Mouse (Mus musculus) lung, postnatal 0 days (tissue): Measurements from ENCODE around the gene Frrs1. TPM values are rescaled to one million over a fixed set of nuclear protein-coding genes. Genes with fewer than 3 reads are reported as not detected.

Experiments used
- ATAC-seq: fragments of 200-750 bp; cut with Nextera tagmentation; 2 replicates; pipeline ENCODE4 v1.8.0; 2017; ENCODE audit warnings: moderate library complexity
- DNase-seq: peaks from one replicate; pipeline ENCODE4 v3.0.0-alpha.2; 2016; ENCODE audit warnings: low spot score
- H3K27ac ChIP-seq: fragments of 300-500 bp; sonication (generic); 2 replicates; pipeline ENCODE4 v1.5.1; 2014; ENCODE audit warnings: antibody characterized with exemption, mild to moderate bottlenecking, low read length, mixed read lengths
- H3K27me3 ChIP-seq: fragments of 300-500 bp; sonication (generic); replicated peaks from 2 replicates; pipeline ENCODE4 v1.6.1; 2014; ENCODE audit warnings: low read length, mixed read lengths; ENCODE audit not compliant: insufficient read depth
- H3K36me3 ChIP-seq: fragments of 300-500 bp; sonication (generic); 2 replicates; pipeline ENCODE4 v1.6.1; 2014; ENCODE audit warnings: low read length, mixed read lengths; ENCODE audit not compliant: insufficient read depth
- H3K4me1 ChIP-seq: fragments of 300-500 bp; sonication (generic); 2 replicates; pipeline ENCODE4 v1.6.1; 2014; ENCODE audit warnings: antibody characterized with exemption, low read depth, low read length, mixed read lengths; ENCODE audit not compliant: insufficient read depth
- H3K4me2 ChIP-seq: fragments of 300-500 bp; sonication (generic); replicated peaks from 2 replicates; pipeline ENCODE4 v1.6.1; 2014; ENCODE audit warnings: low read depth, mild to moderate bottlenecking, low read length, moderate library complexity, mixed read lengths
- H3K4me3 ChIP-seq: fragments of 300-500 bp; sonication (generic); 2 replicates; pipeline ENCODE4 v1.5.1; 2014; ENCODE audit warnings: low read depth, low read length
- H3K9ac ChIP-seq: fragments of 300-500 bp; sonication (generic); replicated peaks from 2 replicates; pipeline ENCODE4 v1.6.1; 2014; ENCODE audit warnings: low read depth, mild to moderate bottlenecking
- H3K9me3 ChIP-seq: fragments of 300-500 bp; sonication (generic); 2 replicates; pipeline ENCODE4 v1.6.1; 2016; ENCODE audit warnings: low read length, mixed read lengths
- CTCF ChIP-seq: IDR thresholded peaks from 2 replicates; pipeline ENCODE4 v1.5.1; 2016; ENCODE audit warnings: antibody characterized with exemption, mild to moderate bottlenecking
- EP300 ChIP-seq: IDR thresholded peaks from 2 replicates; pipeline ENCODE4 v1.6.1; 2016; ENCODE audit warnings: antibody characterized with exemption, mild to moderate bottlenecking, control low read depth
- WGBS: fragments of 180-500 bp; shearing (Covaris S2); extraction: QIAGEN DNeasy Blood & Tissue Kit; methylation state at CpG from one replicate; pipeline ENCODE4 v1.1.7; 2014; 5-methylcytosine and 5-hydroxymethylcytosine counted together
- polyA plus RNA-seq: library from polyadenylated mRNA; unstranded; fragments of >200 nt; fragmentation: Nextera tagmentation; extraction: Ambion mirVana; gene quantifications from 2 replicates; pipeline ENCODE4 v1.2.1, GENCODE M21; 2015

Gene Frrs1
- polyA plus RNA-seq, 1 experiment from 2014 or later = 5.6 TPM

- Histone ChIP-seq H3K9me3 (no peaks in the 10 kb centered on the region), H3K27ac (no peak overlapping the region), H3K4me2 (peak overlapping the region; percentile 88), H3K36me3 (no peaks in the 10 kb centered on the region), H3K4me1 (no peaks in the 10 kb centered on the region), H3K9ac (no peak overlapping the region), H3K27me3 (no peaks in the 10 kb centered on the region), H3K4me3 (no peak overlapping the region)
- no peak for TF ChIP-seq CTCF
- TF ChIP-seq EP300 = no peak
- DNase-seq (peak; percentile 36), ATAC-seq (no peak)
- WGBS = 54% methylated on average over 19 of the region's 19 CpGs
Measured at GRCm38 (mm10) chr3:116860333-116861222, 1.3 kb downstream of the Frrs1 start.

- H3K9ac ChIP-seq = no peak overlapping the region
- no peaks in the 10 kb centered on the region for H3K9me3 ChIP-seq
- 10% methylated on average over 4 of the region's 4 CpGs for WGBS
- H3K27me3 ChIP-seq = no peaks in the 10 kb centered on the region
- no peak for DNase-seq
- peak overlapping the region; percentile 88 for H3K4me2 ChIP-seq
- ATAC-seq = peak; percentile 17; the same call in 1 of the 2 replicates
- no peaks in the 10 kb centered on the region for H3K4me1 ChIP-seq
- H3K4me3 ChIP-seq = peak overlapping the region; percentile 52
- no peak for TF ChIP-seq EP300
- TF ChIP-seq CTCF = no peak
- H3K27ac ChIP-seq = no peak overlapping the region
- H3K36me3 ChIP-seq = no peaks in the 10 kb centered on the region
Measured at GRCm38 (mm10) chr3:116861223-116861539, 1.9 kb downstream of the Frrs1 start.

GRCm38 (mm10) chr3:116861540-116862067 is 2.3 kb downstream of the Frrs1 start:
- under 1% methylated on average over 25 of the region's 25 CpGs for WGBS

GRCm38 (mm10) chr3:116862621-116863020 is 3.4 kb downstream of the Frrs1 start:
- TF ChIP-seq CTCF (no peak), EP300 (no peak)
- H3K4me3 ChIP-seq = no peak overlapping the region
- 38% methylated on average over 1 of the region's 1 CpGs for whole genome bisulfite sequencing
- no peak overlapping the region for H3K27ac ChIP-seq
- no peak overlapping the region for H3K9ac ChIP-seq
- DNase-seq = no peak
- no peak for ATAC-seq
- no peaks in the 10 kb centered on the region for H3K36me3 ChIP-seq
- no peaks in the 10 kb centered on the region for H3K4me1 ChIP-seq
- no peaks in the 10 kb centered on the region for H3K27me3 ChIP-seq
- H3K4me2 ChIP-seq = no peak overlapping the region
- H3K9me3 ChIP-seq = no peaks in the 10 kb centered on the region

More at GRCm38 (mm10) chr3:116861540-116862067, 2.3 kb downstream of the Frrs1 start:
- Histone ChIP-seq H3K9me3 (no peaks in the 10 kb centered on the region), H3K4me2 (peak overlapping the region; percentile 88), H3K27me3 (no peaks in the 10 kb centered on the region), H3K4me3 (peak overlapping the region; percentile 52), H3K4me1 (no peaks in the 10 kb centered on the region), H3K9ac (peak overlapping the region; percentile 44), H3K27ac (no peak overlapping the region; the same call in 1 of the 2 replicates), H3K36me3 (no peaks in the 10 kb centered on the region)
- TF ChIP-seq EP300 (no peak), CTCF (no peak; the same call in 1 of the 2 replicates)
- DNase-seq (peak; percentile 77), ATAC-seq (peak; percentile 80)

GRCm38 (mm10) chr3:116864421-116864820 is 5.2 kb downstream of the Frrs1 start:
- DNase-seq = no peak
- TF ChIP-seq CTCF = no peak
- no peak for TF ChIP-seq EP300
- no peak for ATAC-seq
- no peak overlapping the region for H3K4me2 ChIP-seq
- H3K27me3 ChIP-seq = no peaks in the 10 kb centered on the region
- H3K27ac ChIP-seq = no peak overlapping the region
- 54% methylated on average over 5 of the region's 5 CpGs for WGBS
- no peaks in the 10 kb centered on the region for H3K36me3 ChIP-seq
- no peak overlapping the region for H3K9ac ChIP-seq
- no peaks in the 10 kb centered on the region for H3K4me1 ChIP-seq
- H3K4me3 ChIP-seq = no peak overlapping the region
- no peaks in the 10 kb centered on the region for H3K9me3 ChIP-seq

- H3K27me3 ChIP-seq = no peaks in the 10 kb centered on the region
- H3K4me3 ChIP-seq = no peak overlapping the region
- DNase-seq (no peak), ATAC-seq (peak; percentile 35)
- no peak overlapping the region for H3K9ac ChIP-seq
- no peaks in the 10 kb centered on the region for H3K9me3 ChIP-seq
- H3K4me2 ChIP-seq = no peak overlapping the region
- no peaks in the 10 kb centered on the region for H3K4me1 ChIP-seq
- no peaks in the 10 kb centered on the region for H3K36me3 ChIP-seq
- no peak for TF ChIP-seq EP300
- TF ChIP-seq CTCF = no peak
- no peak overlapping the region for H3K27ac ChIP-seq
- WGBS = 45% methylated on average over 1 of the region's 1 CpGs
Measured at GRCm38 (mm10) chr3:116865199-116865636, 6.0 kb downstream of the Frrs1 start.
